Mouse (Mus musculus): ENCODE results near the gene Masp1.

Gene Masp1

GRCm38 (mm10) chr16:23516606-23517005, 4.0 kb downstream of the Masp1 start:
- intact Hi-C loops (cut with DNase I), result loop anchor here (5.0 kb wide), 1 partner anchor 44 kb away; no protein-coding TSS in a partner anchor

- intact Hi-C loops (cut with DNase I), result loop anchor here (5.0 kb wide), 1 partner anchor 43 kb away; no protein-coding TSS in a partner anchor
Observed at GRCm38 (mm10) chr16:23515766-23516165, 4.8 kb downstream of the Masp1 start.

DNA sequence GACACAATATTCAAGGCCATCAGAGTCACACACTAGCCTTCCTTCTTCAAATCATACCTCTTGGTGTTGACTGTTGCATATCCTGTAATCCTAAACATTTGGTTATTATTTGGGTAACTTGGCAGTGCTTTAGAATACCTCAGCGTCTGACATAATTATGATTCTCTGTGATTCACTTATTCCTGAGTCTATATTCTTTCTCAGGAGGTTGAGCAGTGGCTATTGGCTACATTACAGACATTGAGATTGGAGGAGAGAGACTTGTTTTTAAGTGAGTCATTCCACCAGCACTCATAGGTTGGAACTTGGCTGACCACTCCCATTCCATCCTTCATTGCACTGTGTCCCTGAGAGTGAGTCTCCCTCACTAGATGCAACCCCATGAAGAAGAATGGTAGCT, 7.2 kb downstream of the Masp1 start:
- intact Hi-C loops (cut with DNase I), result no loop called here

GRCm38 (mm10) chr16:23511166-23511935, 9.3 kb downstream of the Masp1 start:
- intact Hi-C loops (cut with DNase I), result no loop called here

- intact Hi-C loops (cut with DNase I), result no loop called here
Observed at GRCm38 (mm10) chr16:23505904-23506687, 14.5 kb downstream of the Masp1 start.

- intact Hi-C loops (cut with DNase I), result no loop called here
Observed at GRCm38 (mm10) chr16:23504320-23504744, 16.3 kb downstream of the Masp1 start.

DNA sequence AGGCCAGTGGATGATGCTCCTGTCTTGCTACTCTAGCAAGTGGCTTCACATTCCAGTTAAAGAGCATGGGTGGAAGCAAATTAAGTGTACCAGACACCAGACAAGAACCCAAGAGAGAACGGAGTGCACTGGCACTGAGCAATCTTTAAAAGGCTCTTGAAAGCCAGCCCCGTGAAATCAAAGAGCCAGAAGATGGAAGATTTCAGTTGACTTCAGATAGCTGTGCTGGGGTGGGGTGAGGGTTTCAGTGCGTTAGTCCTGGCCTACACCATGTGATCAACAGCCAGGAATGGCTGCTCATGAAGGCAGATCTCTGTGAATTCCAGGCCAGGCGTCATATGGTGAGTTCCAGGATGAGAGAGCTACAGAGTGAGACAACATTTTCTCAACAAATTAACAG, 17.3 kb downstream of the Masp1 start:
- intact Hi-C loops (cut with DNase I), result no loop called here

- intact Hi-C loops (cut with DNase I), result no loop called here
Observed at GRCm38 (mm10) chr16:23502478-23502877, 18.1 kb downstream of the Masp1 start.

DNA sequence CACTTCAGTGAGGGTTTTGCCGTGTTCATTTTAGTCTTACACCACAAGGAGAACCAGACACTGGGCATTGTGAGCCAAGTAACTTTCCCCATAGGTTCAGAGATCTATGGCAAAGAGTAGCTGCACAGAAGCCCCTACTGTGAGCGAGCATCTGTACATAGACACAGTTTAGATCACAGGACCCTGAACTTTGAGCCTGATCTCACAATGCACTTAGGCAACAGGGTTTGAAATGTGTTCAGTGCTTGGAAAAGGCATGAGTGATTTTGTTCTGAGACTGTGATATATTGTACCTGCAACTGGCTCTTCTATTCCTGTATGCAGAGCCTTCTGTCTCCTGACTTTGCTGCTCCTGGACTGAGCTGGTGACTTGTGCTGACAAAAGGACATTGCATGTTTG, 19.3 kb downstream of the Masp1 start:
- intact Hi-C loops (cut with DNase I), result no loop called here

DNA sequence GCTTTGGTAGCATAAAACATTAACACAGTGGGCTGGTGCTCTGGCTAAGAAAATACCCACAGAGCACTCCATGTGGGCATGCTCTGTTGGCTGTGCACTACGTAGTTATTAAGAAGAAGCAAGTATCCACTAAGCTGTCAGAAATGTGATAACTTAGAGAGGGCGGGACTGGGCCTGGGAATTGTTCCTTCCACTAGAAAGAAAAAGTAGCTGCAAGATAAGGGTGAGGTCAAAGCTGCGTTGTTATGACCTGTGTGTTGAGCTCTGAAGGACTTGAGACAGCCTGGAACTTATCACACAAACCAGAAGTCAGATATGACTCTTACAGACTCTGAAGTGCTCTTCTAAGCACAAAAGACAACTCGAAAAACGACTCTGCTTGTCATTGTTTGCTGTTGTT, 20.1 kb downstream of the Masp1 start:
- intact Hi-C loops (cut with DNase I), result no loop called here

DNA sequence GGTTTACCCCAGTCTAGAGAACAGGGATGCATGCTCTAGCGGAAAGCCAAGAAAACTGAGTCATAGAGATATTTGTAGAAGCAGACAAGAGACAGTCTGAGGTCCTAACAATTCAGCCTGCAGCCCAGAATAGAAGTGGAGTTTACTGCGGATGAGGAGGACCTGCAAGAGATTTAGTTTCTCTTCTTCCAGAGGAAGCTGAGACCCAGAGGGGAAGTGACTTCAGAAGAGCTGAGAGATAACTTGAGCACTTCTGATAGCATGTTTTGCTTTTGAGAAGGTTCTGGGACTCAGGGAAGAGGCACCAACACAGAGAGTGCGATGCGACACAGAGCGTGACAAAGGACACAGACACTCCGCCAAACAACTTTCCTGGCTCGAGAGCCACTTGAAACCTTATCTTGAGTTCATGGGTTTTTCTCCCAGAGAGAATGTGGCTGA, 21.9 kb downstream of the Masp1 start:
- intact Hi-C loops (cut with DNase I), result no loop called here

DNA sequence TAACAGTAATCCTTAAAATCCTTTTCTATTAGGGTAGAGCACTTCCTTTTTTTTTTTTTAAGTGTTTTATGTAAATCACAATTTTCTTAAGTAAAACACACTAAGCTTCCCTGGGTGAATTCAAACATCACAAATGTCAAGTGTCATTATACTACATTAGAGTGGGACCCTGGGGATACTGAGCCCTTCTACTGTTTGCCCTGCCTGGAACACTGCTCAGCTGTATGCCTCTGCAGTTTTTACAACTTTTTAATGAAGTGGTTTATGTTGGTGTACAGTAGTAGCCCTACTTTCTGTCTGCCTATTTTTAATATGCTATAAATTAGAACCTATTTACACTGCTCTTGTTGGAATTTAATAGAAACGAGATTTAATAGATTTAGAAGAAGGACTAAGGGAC, 22.7 kb downstream of the Masp1 start:
- intact Hi-C loops (cut with DNase I), result no loop called here

DNA sequence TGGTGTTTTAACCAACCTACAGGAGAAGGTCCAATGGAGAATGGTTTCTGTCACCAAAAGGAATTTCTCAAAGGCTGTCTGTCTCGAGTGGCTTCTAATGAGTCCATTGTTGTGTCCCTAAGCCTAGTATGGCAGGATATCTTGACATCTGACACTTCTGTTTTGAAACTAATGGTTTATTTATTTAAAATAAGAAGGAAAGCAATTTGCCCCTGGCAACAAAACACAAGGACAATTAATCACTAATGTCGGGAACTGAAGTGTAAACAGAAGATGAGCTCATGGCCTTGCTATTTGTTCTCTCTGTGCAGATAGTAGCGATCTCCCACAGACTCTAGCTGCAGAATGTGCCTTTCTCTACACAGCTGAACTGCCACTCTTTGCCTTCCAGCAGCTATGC, 23.2 kb downstream of the Masp1 start:
- intact Hi-C loops (cut with DNase I), result no loop called here

GRCm38 (mm10) chr16:23496245-23496924, 24.2 kb downstream of the Masp1 start:
- intact Hi-C loops (cut with DNase I), result no loop called here

- intact Hi-C loops (cut with DNase I), result no loop called here
Observed at GRCm38 (mm10) chr16:23492783-23493182, 27.8 kb downstream of the Masp1 start.

DNA sequence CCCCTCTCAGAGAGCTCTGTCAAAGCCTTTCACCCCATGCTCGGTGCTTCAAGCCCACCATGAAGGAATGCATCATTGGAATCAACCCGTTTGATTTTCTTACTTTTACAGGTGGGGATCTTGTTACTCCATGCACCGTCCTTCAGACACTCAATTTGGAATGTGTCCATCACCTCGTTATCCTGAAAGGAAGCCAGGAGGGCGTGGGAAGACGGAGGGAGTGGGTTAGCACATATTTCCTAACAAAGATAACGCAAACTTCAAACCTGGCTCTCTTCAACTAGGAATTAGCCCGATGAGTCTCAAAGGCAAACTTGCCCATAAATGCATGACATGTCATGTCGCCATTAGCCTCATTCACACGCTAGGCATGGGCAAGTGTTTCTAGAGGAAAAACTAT, 37.3 kb downstream of the Masp1 start:
- intact Hi-C loops (cut with DNase I), result no loop called here

- intact Hi-C loops (cut with DNase I), result no loop called here
Observed at GRCm38 (mm10) chr16:23482846-23483245, 37.8 kb downstream of the Masp1 start.

DNA sequence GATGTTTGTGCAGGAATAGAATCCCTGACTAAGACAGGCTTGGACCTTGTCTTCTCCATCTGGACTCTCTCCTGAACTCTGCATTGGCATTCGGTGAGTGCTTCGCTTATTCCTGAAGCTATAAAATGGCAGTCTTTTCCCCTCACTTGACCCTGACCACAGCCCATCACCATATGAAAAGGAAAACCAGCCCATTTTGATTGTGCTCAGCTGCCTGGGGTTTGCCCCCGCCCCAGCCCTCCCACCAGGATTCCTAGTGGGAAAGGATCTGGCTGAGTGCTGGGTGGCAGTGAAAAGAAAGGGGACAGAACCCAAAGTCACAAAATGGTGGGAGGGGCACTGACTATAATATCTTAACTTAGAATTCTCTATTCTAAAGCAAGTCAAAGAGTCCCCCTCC, 38.4 kb downstream of the Masp1 start:
- intact Hi-C loops (cut with DNase I), result no loop called here

DNA sequence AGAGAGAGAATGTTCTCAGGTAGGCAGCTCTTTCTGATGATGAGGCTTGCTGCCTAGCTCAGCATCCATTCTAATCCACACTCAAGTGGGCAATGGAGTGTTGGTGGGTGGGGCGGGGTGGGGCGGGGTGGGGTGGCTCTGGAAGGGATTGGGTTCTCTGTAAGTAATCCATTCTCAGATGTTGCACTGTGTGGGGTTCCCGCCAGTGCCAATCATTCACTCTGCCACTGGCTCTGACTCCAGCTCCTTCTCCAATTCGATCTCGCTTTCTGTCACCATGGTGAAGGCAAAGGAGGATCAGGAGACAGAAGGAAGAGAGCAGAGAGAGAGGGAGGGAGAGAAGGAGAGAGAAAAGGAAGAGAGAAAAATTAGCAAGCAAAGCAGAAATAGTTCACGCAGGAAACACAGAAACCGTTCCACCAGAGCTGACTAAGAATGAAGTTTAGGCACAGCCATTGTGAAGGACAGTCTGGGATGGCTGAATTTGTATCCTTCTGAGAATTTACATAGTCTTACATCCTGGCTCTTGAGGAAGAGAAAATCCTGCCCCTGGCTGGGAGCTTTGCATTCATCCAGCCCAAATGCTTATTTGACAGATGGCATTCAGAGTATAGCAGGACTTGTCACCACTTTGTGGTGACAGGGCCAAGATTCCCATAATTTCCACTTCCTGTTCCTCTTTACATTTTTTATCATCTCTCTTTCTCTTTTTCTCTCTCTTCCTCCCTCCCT, 40.6 kb downstream of the Masp1 start:
- intact Hi-C loops (cut with DNase I), result no loop called here

- intact Hi-C loops (cut with DNase I), result no loop called here
Observed at GRCm38 (mm10) chr16:23476598-23476997, 44.0 kb downstream of the Masp1 start.

- intact Hi-C loops (cut with DNase I), result no loop called here
Observed at GRCm38 (mm10) chr16:23475651-23476050, 45.0 kb downstream of the Masp1 start.

Measured in adrenal gland (tissue).